Mouse (Mus musculus) neural tube, embryonic 12.5 days (tissue): ENCODE measurements at regions not wholly inside any gene's neighbourhood (a gene's known extent, or its start where the extent isn't known, plus 50 kb on each side); places are given as distances from the start of the nearest gene placed in this dataset.

ENCODE experiments used
- ATAC-seq: fragments of 200-750 bp; cut with Nextera tagmentation; 2 replicates; pipeline ENCODE4 v1.8.0; 2017; ENCODE audit warnings: low read depth, mild to moderate bottlenecking, moderate TSS enrichment, moderate library complexity; ENCODE audit not compliant: low FRiP score
- H3K27ac ChIP-seq: fragments of 300-500 bp; sonication (generic); 2 replicates; pipeline ENCODE4 v1.5.1; 2016
- H3K27me3 ChIP-seq: fragments of 300-500 bp; sonication (generic); replicated peaks from 2 replicates; pipeline ENCODE4 v1.6.1; 2016; ENCODE audit warnings: mild to moderate bottlenecking
- H3K36me3 ChIP-seq: fragments of 300-500 bp; sonication (generic); 2 replicates; pipeline ENCODE4 v1.6.1; 2016; ENCODE audit warnings: mild to moderate bottlenecking
- H3K4me1 ChIP-seq: fragments of 300-500 bp; sonication (generic); 2 replicates; pipeline ENCODE4 v1.6.1; 2016
- H3K4me2 ChIP-seq: fragments of 300-500 bp; sonication (generic); replicated peaks from 2 replicates; pipeline ENCODE4 v1.6.1; 2016; ENCODE audit warnings: mild to moderate bottlenecking
- H3K4me3 ChIP-seq: fragments of 300-500 bp; sonication (generic); 2 replicates; pipeline ENCODE4 v1.5.1; 2016
- H3K9ac ChIP-seq: fragments of 300-500 bp; sonication (generic); 2 replicates; pipeline ENCODE4 v1.6.1; 2016; ENCODE audit warnings: mild to moderate bottlenecking
- H3K9me3 ChIP-seq: fragments of 300-500 bp; sonication (generic); 2 replicates; pipeline ENCODE4 v1.6.1; 2016; ENCODE audit warnings: mild to moderate bottlenecking
- WGBS: fragments of 180-500 bp; shearing (Covaris S2); methylation state at CpG from one replicate; pipeline ENCODE4 v1.1.7; 2016; 5-methylcytosine and 5-hydroxymethylcytosine counted together

GRCm38 (mm10) chr1:51539634-51540033, 61.4 kb upstream of the Nabp1 start:
- no peaks in the 10 kb centered on the region for H3K4me1 ChIP-seq
- no peaks in the 10 kb centered on the region for H3K27me3 ChIP-seq
- no peaks in the 10 kb centered on the region for H3K36me3 ChIP-seq
- ATAC-seq: no peak
- no peak overlapping the region for H3K4me2 ChIP-seq
- no peak overlapping the region for H3K4me3 ChIP-seq
- no peak overlapping the region for H3K27ac ChIP-seq
- H3K9me3 ChIP-seq: no peaks in the 10 kb centered on the region
- no peak overlapping the region for H3K9ac ChIP-seq
- 87% methylated on average over 4 of the region's 4 CpGs for WGBS

GRCm38 (mm10) chr1:51538836-51539235, 60.6 kb upstream of the Nabp1 start:
- no peaks in the 10 kb centered on the region for H3K4me1 ChIP-seq
- H3K9ac ChIP-seq: no peak overlapping the region
- H3K4me3 ChIP-seq: no peak overlapping the region
- H3K4me2 ChIP-seq: no peak overlapping the region
- no peak for ATAC-seq
- no peaks in the 10 kb centered on the region for H3K27me3 ChIP-seq
- H3K9me3 ChIP-seq: no peaks in the 10 kb centered on the region
- no peaks in the 10 kb centered on the region for H3K36me3 ChIP-seq
- no peak overlapping the region for H3K27ac ChIP-seq
- WGBS: 73% methylated on average over 2 of the region's 2 CpGs

- H3K27me3 ChIP-seq: no peaks in the 10 kb centered on the region
- no peaks in the 10 kb centered on the region for H3K4me1 ChIP-seq
- H3K9ac ChIP-seq: no peak overlapping the region
- no peaks in the 10 kb centered on the region for H3K9me3 ChIP-seq
- H3K4me3 ChIP-seq: no peak overlapping the region
- H3K36me3 ChIP-seq: no peaks in the 10 kb centered on the region
- H3K27ac ChIP-seq: no peak overlapping the region
- no peak for ATAC-seq
- no peak overlapping the region for H3K4me2 ChIP-seq
- 97% methylated on average over 7 of the region's 7 CpGs for WGBS
Measured at GRCm38 (mm10) chr1:51537765-51538360, 59.6 kb upstream of the Nabp1 start.

GRCm38 (mm10) chr1:51536076-51536475, 57.9 kb upstream of the Nabp1 start:
- WGBS: 87% methylated on average over 1 of the region's 1 CpGs
- H3K27ac ChIP-seq: no peak overlapping the region
- no peak for ATAC-seq

GRCm38 (mm10) chr1:51535414-51535813, 57.2 kb upstream of the Nabp1 start:
- Histone ChIP-seq H3K4me2 (no peak overlapping the region), H3K27ac (no peak overlapping the region), H3K9ac (no peak overlapping the region), H3K9me3 (no peaks in the 10 kb centered on the region), H3K4me1 (no peaks in the 10 kb centered on the region), H3K27me3 (no peaks in the 10 kb centered on the region), H3K36me3 (no peaks in the 10 kb centered on the region), H3K4me3 (no peak overlapping the region)
- WGBS: 98% methylated on average over 2 of the region's 2 CpGs
- ATAC-seq: no peak

More at GRCm38 (mm10) chr1:51536076-51536475, 57.9 kb upstream of the Nabp1 start:
- Histone ChIP-seq H3K4me3 (no peak overlapping the region), H3K4me1 (no peaks in the 10 kb centered on the region), H3K27me3 (no peaks in the 10 kb centered on the region), H3K9me3 (no peaks in the 10 kb centered on the region), H3K36me3 (no peaks in the 10 kb centered on the region), H3K4me2 (no peak overlapping the region), H3K9ac (no peak overlapping the region)

GRCm38 (mm10) chr1:51531360-51531759, 53.1 kb upstream of the Nabp1 start:
- no peak overlapping the region for H3K9ac ChIP-seq
- H3K4me2 ChIP-seq: no peak overlapping the region
- H3K27me3 ChIP-seq: no peaks in the 10 kb centered on the region
- WGBS: 60% methylated on average over 1 of the region's 1 CpGs
- H3K4me1 ChIP-seq: no peaks in the 10 kb centered on the region
- no peaks in the 10 kb centered on the region for H3K9me3 ChIP-seq
- ATAC-seq: no peak
- no peaks in the 10 kb centered on the region for H3K36me3 ChIP-seq
- no peak overlapping the region for H3K27ac ChIP-seq
- H3K4me3 ChIP-seq: no peak overlapping the region

GRCm38 (mm10) chr1:51530191-51530926, 52.1 kb upstream of the Nabp1 start:
- Histone ChIP-seq H3K9ac (no peak overlapping the region), H3K4me1 (no peaks in the 10 kb centered on the region), H3K27me3 (no peaks in the 10 kb centered on the region), H3K4me2 (no peak overlapping the region), H3K36me3 (no peaks in the 10 kb centered on the region), H3K4me3 (no peak overlapping the region), H3K27ac (no peak overlapping the region), H3K9me3 (no peaks in the 10 kb centered on the region)
- 74% methylated on average over 9 of the region's 9 CpGs for WGBS
- ATAC-seq: no peak

- Histone ChIP-seq H3K27ac (no peak overlapping the region), H3K9ac (no peak overlapping the region), H3K27me3 (no peaks in the 10 kb centered on the region), H3K9me3 (no peaks in the 10 kb centered on the region), H3K4me1 (no peaks in the 10 kb centered on the region), H3K36me3 (no peaks in the 10 kb centered on the region), H3K4me2 (no peak overlapping the region), H3K4me3 (no peak overlapping the region)
- WGBS: 71% methylated on average over 5 of the region's 5 CpGs
- ATAC-seq: no peak
Measured at GRCm38 (mm10) chr1:51529653-51530052, 51.4 kb upstream of the Nabp1 start.

GRCm38 (mm10) chr1:51528671-51529070, 50.4 kb upstream of the Nabp1 start:
- no peaks in the 10 kb centered on the region for H3K9me3 ChIP-seq
- H3K27ac ChIP-seq: no peak overlapping the region
- H3K4me2 ChIP-seq: no peak overlapping the region
- no peak overlapping the region for H3K4me3 ChIP-seq
- no peaks in the 10 kb centered on the region for H3K36me3 ChIP-seq
- H3K4me1 ChIP-seq: no peaks in the 10 kb centered on the region
- H3K9ac ChIP-seq: no peak overlapping the region
- H3K27me3 ChIP-seq: no peaks in the 10 kb centered on the region
- 95% methylated on average over 1 of the region's 1 CpGs for WGBS
- no peak for ATAC-seq
